Mouse (Mus musculus) cerebellum, postnatal 4 days (tissue): ENCODE data around the gene Tph1.

Source experiments
- DNase-seq, 2 experiments: peaks; one replicate each; pipeline ENCODE4 v3.0.0; 2022; ENCODE audit warnings: low spot score in 2 of 2, mixed read lengths in 1 of 2

Tph1 gene

DNA sequence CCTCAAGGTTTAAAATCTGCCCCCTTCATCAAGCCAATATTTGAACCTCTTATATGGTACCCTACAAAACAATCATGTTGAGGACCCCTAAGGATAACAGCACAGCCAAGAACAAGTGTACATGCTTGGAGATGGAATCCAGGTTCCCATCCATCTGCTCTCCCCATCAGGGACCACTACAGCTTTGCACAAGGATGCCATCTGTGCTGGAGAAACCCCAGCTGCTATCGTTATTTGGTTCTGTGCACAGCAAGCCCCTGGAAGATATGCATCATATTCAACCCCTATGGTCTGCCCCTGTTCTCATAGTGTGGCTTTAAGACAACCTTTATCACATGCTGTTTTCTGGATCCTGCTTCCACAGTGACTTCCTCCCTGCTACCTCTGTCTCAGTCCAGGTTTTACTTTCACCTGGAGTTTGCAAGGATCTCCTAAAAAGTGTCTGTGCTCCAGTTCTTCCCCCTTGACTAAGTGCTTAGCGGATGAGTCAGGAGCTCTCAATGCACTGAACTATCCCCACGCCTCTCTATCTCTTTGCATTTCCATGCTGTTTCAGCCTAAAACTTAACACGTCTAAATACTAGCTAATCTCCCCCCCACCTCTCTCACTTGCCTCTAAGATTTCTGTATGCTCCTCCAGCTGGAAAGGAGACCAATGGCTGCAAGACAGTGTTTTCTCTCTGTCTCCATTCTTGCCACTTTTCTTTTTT, 23.8 kb downstream of the Tph1 start:
- no peak for DNase-seq

DNA sequence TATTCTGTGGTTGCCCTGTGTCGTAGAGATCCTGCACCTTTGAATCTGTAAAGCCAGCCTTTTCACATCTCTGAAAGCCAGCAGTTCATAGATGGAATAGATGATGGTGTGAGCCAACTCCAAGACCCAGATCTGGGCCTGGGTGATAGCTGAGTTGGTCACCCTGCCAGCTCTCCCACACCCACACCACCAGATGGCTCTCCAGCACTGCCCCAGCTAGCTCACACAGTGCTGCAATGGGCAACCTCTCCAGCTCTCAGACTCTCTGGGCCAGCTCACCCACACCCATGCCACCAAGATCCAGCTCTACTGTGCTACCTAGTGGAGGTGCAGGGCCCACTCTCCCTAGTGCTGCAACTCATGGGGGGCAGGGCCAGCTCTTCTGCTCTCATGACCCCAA, 29.2 kb downstream of the Tph1 start:
- no peak for DNase-seq

- no peak for DNase-seq
These were observed 32.3 kb downstream of the Tph1 start for GRCm38 (mm10) chr7:46640062-46640461.

DNA sequence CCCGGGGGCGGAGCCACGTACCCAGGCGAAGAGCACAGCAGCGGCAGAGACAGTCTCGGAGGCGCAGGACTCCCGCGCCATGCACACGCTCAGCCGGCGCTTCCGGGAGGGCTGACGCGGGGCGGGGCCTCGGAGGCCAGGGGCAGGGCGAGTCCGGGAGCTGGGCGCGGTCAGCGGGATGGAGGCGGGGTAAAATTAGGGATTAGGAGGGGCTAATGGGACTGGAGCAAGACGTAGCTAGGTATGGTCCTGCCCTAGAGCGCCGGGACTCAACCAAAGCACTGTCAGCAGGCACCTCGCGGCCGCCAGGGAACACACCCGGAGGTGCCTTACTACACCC, 32.7 kb downstream of the Tph1 start, which contains the start of gene Sergef:
Gene Sergef (minus strand): TSS at position 116 of the 340 bp plus-strand sequence.
- peak; percentile 62 to 84 for DNase-seq

DNA sequence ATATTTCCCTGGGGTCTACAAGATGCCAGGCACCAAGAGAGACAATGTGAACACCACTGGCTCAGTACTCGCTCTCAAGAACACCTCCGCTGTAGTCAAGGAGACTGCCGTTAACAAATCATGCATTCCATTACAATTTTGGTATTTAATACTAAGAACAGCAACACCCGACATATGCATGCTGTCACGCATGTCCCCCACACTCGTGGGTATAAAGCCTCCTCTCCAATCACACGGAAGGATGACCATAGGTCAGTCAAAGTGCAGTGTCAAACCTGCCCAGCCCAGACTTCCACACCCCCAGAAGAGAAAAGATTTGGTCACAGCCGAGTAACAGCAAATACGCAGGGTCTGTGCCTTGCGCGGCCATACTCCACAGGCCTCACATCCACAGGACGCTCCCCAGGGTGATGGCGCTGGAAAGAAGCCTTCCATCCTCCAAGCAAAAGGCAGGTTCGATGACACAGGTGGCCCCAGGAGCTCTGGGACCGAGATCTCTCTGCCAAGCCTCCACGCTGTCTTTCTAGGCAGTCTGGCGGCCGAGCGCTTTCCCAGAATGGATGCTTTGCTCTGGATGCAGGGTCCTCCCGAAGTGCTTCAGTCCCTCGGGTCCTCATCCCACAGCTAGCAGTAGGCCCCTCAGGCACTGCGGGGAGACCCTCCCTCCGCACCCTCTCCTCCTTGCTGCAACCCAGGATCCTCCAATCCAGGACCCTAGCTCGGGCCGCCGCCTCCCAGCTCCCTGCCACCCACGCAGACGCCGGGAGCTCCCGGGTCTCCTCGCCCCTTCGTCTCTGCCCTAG, 33.2 kb downstream of the Tph1 start:
- no peak for DNase-seq

DNA sequence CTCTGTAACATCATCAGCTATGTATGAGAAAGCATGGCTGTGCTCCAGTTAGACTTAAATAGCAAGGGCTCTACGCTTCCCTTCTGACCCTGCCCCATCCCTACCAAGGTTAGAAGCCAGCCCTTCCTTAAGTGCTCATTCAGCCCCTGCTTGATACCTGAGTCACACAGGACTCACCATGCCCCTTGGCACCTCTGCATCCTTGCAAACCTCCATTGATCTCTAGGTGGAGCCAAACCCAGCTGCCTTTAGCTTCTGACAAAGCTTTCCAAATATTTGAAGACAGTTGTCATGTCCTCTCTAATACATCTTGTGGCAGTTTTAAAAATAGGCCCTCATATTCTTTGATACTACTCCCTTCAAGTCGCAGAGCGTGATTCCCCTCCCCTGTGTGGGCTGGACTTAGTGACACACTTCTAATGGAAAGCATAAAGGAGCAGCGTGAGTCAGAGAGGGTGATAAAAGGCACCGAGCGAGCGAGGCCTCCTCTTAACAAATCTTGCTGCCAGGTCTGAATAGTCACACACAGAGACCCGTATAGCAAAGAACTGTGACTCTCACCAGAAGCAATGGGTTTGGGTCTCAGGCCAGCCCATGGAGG, 43.9 kb downstream of the Tph1 start:
- no peak for DNase-seq

DNA sequence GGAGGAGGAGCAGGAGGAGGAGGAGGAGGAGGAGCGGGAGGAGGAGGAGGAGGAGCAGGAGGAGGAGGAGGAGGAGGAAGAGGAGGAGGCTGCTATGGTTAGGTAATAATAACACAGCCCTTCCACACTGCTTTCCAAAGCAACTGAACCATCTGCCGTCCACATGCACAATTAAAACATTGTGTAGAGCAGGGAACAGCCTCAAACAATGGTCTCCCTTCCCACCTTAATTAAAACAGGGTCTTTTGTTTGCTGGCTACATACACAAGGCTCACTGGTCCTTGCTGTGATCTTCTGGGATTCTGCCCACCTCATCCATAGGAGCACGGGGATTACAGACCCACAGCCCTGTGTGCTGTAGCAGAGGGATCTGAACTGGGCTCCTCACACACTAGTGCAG, 48.4 kb downstream of the Tph1 start:
- DNase-seq: no peak

- no peak for DNase-seq
These were observed 53.8 kb downstream of the Tph1 start for GRCm38 (mm10) chr7:46618416-46619110.

- DNase-seq: no peak
These were observed 55.8 kb downstream of the Tph1 start for GRCm38 (mm10) chr7:46616429-46617005.

DNA sequence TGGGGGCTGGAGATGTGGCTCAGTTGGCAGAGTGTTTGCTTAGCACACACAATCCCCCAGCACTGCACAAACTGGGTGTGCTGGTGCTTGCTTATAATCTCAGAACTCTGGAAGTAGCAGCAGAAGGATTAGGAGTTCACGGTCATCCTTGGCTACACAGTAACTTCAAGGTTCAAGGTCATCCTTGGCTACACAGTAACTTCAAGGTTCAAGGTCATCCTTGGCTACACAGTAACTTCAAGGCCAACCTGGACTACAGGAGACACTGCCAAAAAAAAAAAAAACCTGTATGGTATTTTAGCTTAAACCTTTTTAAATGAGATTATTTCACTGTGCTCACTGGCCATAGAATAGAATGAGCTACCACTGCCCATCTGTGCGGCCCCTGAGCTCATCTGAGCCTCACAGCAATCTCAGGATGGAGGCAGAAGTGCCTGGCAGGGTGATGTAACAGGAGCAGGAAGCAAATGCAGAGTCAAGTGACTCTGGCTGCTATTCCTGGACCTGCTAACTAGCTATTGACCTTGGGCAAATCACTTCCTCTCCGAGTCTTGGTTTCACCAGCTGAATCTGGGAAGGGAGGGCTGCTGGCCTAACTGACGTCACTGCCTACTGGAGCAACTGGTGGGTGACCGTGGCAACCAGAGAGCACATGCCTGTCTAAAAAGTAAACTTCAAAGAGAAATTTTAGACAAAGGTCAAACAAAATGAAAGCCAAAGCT, 56.9 kb downstream of the Tph1 start:
- no peak for DNase-seq

- DNase-seq: no peak
These were observed 58.1 kb downstream of the Tph1 start for GRCm38 (mm10) chr7:46614263-46614662.

DNA sequence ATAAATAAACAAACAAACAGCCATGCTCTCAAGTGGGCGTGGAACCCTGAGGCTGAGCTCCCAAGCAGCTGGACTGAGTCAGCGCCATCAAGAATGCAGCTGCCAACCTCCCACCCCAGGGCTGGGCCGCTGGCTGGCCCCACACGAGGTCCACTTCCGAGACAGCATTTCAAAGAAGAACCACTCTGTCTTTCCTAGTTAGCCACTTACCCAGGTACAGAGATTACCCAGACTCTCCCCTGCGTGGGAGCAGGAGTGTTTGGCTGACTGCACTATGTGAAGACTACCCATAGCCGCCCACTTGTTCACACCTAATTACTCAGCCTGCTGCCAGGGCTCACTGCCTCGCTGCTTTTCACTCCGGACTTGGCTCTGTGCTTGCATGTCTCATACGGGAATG, 59.2 kb downstream of the Tph1 start:
- DNase-seq: no peak

- no peak for DNase-seq
These were observed 59.9 kb downstream of the Tph1 start for GRCm38 (mm10) chr7:46612421-46612937.

DNA sequence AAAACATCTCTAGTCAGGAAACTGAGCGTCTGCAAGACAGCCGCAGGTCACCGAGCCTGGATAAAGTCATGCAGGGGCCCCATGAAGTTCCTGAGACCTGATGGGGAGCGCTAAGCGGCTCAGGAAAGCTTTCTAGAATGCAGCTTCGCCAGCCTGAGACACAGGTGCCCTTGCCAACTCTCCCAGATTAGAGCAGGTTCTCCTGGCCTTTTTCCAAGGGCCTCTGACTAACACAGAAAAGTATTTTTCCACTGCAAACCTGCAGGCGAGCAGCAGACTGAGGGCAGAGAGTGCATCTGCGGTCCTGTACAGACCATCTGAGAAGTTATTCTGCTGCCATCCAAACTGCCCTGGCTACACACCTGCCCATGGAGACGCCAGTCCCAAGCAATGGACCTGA, 60.4 kb downstream of the Tph1 start:
- no peak for DNase-seq

DNA sequence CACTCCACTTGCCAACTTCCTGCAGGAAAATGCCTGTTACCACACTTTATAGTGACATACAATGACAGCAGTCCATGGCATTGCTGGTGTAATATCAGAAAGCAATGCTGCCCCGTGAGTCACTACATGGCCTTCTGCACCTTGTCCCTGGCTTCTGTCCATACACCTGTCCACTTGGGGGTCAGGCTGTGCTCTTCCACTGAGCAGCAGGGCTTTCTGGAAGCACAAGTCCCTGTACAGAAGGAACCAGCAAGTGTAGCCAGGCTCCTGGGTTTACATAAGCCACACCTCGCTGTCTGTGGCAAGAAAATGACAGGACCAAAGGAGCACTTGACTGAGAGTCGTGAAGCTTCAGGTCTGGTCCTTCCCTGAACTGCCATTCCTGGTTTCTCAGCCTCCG, 63.0 kb downstream of the Tph1 start:
- DNase-seq: no peak

- peak in 1 of 2 experiments; percentile 71 for DNase-seq
These were observed 64.8 kb downstream of the Tph1 start for GRCm38 (mm10) chr7:46607428-46608055.

DNA sequence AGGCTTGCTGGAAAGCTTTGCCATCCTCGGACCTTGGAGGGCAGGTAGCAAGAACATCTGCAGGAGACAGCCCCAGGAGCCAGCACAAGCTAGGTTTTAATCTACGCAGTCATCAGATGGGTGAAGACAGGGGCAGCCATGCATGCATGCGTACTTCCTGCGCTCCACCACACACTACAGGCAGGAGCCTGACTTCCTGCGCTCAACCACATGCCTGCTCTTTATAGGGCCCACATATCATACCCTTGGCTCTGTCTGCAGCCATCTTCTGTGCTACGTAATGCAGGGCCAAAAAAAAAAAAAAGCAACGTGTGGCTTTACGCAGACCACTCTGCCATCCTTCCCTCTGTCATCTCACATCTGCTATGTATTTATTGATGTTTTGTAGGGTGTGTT, 65.3 kb downstream of the Tph1 start:
- no peak for DNase-seq

GRCm38 (mm10) chr7:46606391-46607030, 65.8 kb downstream of the Tph1 start:
- DNase-seq: peak; percentile 73 to 87

DNA sequence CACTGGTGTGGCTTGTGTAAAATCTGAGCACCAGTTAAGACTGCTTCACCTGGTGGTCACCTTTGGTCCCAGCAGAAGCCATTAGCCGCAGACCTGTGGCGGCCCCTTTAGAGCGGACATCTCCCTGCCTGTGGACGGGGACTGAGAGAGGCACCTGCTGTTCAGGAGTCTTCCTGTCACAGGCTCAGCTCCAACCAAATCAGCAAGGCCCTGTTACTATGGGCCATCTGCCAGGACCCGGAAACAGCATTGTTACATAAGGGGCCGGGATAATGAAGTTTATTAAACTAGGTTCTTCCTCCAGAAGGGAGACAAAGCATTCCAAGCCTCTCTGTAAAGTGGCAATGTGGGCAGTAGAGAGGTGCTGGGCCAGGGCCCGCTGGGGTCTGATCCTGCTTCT, 69.3 kb downstream of the Tph1 start:
- DNase-seq: no peak

- DNase-seq: peak; percentile 41 to 64
These were observed 70.3 kb downstream of the Tph1 start for GRCm38 (mm10) chr7:46602079-46602478.
